Mouse (Mus musculus): ENCODE measurements around the gene Klk12. TPM values are rescaled to one million over a fixed set of nuclear protein-coding genes. Genes with fewer than 3 reads are reported as not detected.

Gene Klk12
- polyA plus RNA-seq, 1 experiment = not detected

GRCm38 (mm10) chr7:43821581-43821980, 52.9 kb downstream of the Klk12 start:
- no peaks in the 10 kb centered on the region for H3K27me3 ChIP-seq (ENCODE audit: control insufficient read depth, insufficient read depth, low read length)
- no peaks in the 10 kb centered on the region for H3K4me1 ChIP-seq (ENCODE audit: control insufficient read depth, insufficient read depth, low read length)
- H3K27ac ChIP-seq (ENCODE audit: control insufficient read depth, insufficient read depth, low read depth, low read length) = no peak overlapping the region
- no peaks in the 10 kb centered on the region for H3K36me3 ChIP-seq (ENCODE audit: control insufficient read depth, insufficient read depth, low read length)
- no peak overlapping the region for H3K4me3 ChIP-seq (ENCODE audit: control insufficient read depth, low read depth, low read length)
- TF ChIP-seq CTCF (IDR thresholded peaks at IDR 0.05; ENCODE audit: control insufficient read depth, insufficient read depth, insufficient replicate concordance, low read depth, low read length) = no peak
- no peak for TF ChIP-seq POLR2A (IDR thresholded peaks at IDR 0.05; ENCODE audit: control insufficient read depth, low read depth, low read length)

Other genes with a start within 250 kb of the Klk12 start
- gene Cd33, start 224.5 kb upstream of the Klk12 start, polyA plus RNA-seq (2012; rRNA removed) = 7.5 and 8.1 TPM in 2 replicates
- 0.19 and 0.23 TPM in 2 replicates for gene Zfp658, start 206.6 kb upstream of the Klk12 start, polyA plus RNA-seq (2012; rRNA removed)
- gene Zfp719, start 189.3 kb upstream of the Klk12 start, polyA plus RNA-seq (2012; rRNA removed) = 2.9 and 3.8 TPM in 2 replicates
- 9.2 and 10.6 TPM in 2 replicates for gene Zfp819, start 161.7 kb upstream of the Klk12 start, polyA plus RNA-seq (2012; rRNA removed)
- 0.16 TPM in 1 of 2 replicates, not detected in the other for gene Ceacam18, start 134.2 kb upstream of the Klk12 start, polyA plus RNA-seq (2012; rRNA removed)
- gene Siglece, start 108.7 kb upstream of the Klk12 start, polyA plus RNA-seq (2012; rRNA removed) = 4.7 and 6.1 TPM in 2 replicates
- 0.74 and 1.2 TPM in 2 replicates for gene Ctu1, start 96.9 kb upstream of the Klk12 start, polyA plus RNA-seq (2012; rRNA removed)
- gene Klk14, start 78.5 kb upstream of the Klk12 start, polyA plus RNA-seq (2012; rRNA removed) = 0.23 and 0.40 TPM in 2 replicates
- not detected in 2 replicates for gene Klk13, start 56.3 kb upstream of the Klk12 start, polyA plus RNA-seq (2012; rRNA removed)
- gene Klk11, start 5.7 kb downstream of the Klk12 start, polyA plus RNA-seq (2012; rRNA removed) = not detected in 2 replicates
- gene Klk10, start 12.1 kb downstream of the Klk12 start, polyA plus RNA-seq (2012; rRNA removed) = not detected in 2 replicates
- not detected in 2 replicates for gene Klk9, start 23.0 kb downstream of the Klk12 start, polyA plus RNA-seq (2012; rRNA removed)
- gene Klk8, start 28.7 kb downstream of the Klk12 start, polyA plus RNA-seq (2012; rRNA removed) = 0.09 and 0.31 TPM in 2 replicates
- gene Klk7, start 42.4 kb downstream of the Klk12 start, polyA plus RNA-seq (2012; rRNA removed) = not detected in 2 replicates
- 0.10 TPM in 1 of 2 replicates, not detected in the other for gene Klk6, start 55.6 kb downstream of the Klk12 start, polyA plus RNA-seq (2012; rRNA removed)
- not detected in 2 replicates for gene Klk5, start 73.1 kb downstream of the Klk12 start, polyA plus RNA-seq (2012; rRNA removed)
- 0.08 TPM in 1 of 2 replicates, not detected in the other for gene Klk4, start 112.3 kb downstream of the Klk12 start, polyA plus RNA-seq (2012; rRNA removed)
- gene Klk15, start 164.8 kb downstream of the Klk12 start, polyA plus RNA-seq (2012; rRNA removed) = 0.91 and 1.4 TPM in 2 replicates
- gene Klk1b8, start 181.8 kb downstream of the Klk12 start, polyA plus RNA-seq (2012; rRNA removed) = 93.8 and 107 TPM in 2 replicates
- 1.1 and 2.1 TPM in 2 replicates for gene Klk1b1, start 197.9 kb downstream of the Klk12 start, polyA plus RNA-seq (2012; rRNA removed)
- gene Klk1b9, start 207.2 kb downstream of the Klk12 start, polyA plus RNA-seq (2012; rRNA removed) = 13.8 and 14.9 TPM in 2 replicates
- gene Klk1b11, start 227.0 kb downstream of the Klk12 start, polyA plus RNA-seq (2012; rRNA removed) = not detected in 2 replicates
- 13.7 and 14.6 TPM in 2 replicates for gene Klk1b26, start 243.3 kb downstream of the Klk12 start, polyA plus RNA-seq (2012; rRNA removed)

All from testis, adult 2 months (tissue).